Mouse (Mus musculus) embryonic facial prominence, embryonic 15.5 days (tissue): ENCODE measurements around the gene Khk. TPM values are rescaled to one million over a fixed set of nuclear protein-coding genes. Genes with fewer than 3 reads are reported as not detected.
"Not testable (repeated sequence)": the region's sequence is repeated elsewhere in the genome, so short reads cannot be mapped to it uniquely, and the experiment has no call there.

Experiments
- ATAC-seq: fragments of 200-750 bp; cut with Nextera tagmentation; 2 replicates; pipeline ENCODE4 v1.8.0; 2017; ENCODE audit warnings: low read depth, moderate TSS enrichment; ENCODE audit not compliant: insufficient number of reproducible peaks, low FRiP score, low TSS enrichment
- H3K27ac ChIP-seq: fragments of 300-500 bp; sonication (generic); replicated peaks from 2 replicates; pipeline ENCODE4 v1.5.1; 2015; ENCODE audit warnings: mild to moderate bottlenecking, inconsistent platforms
- H3K27me3 ChIP-seq: fragments of 300-500 bp; sonication (generic); 2 replicates; pipeline ENCODE4 v1.6.1; 2015; ENCODE audit warnings: inconsistent platforms
- H3K36me3 ChIP-seq: fragments of 300-500 bp; sonication (generic); 2 replicates; pipeline ENCODE4 v1.6.1; 2015; ENCODE audit warnings: mild to moderate bottlenecking, inconsistent platforms
- H3K4me1 ChIP-seq: fragments of 300-500 bp; sonication (generic); 2 replicates; pipeline ENCODE4 v1.6.1; 2015; ENCODE audit warnings: inconsistent platforms
- H3K4me2 ChIP-seq: fragments of 300-500 bp; sonication (generic); replicated peaks from 2 replicates; pipeline ENCODE4 v1.6.1; 2015; ENCODE audit warnings: mild to moderate bottlenecking, inconsistent platforms
- H3K4me3 ChIP-seq: fragments of 300-500 bp; sonication (generic); replicated peaks from 2 replicates; pipeline ENCODE4 v1.5.1; 2015; ENCODE audit warnings: mild to moderate bottlenecking, inconsistent platforms
- H3K9ac ChIP-seq: fragments of 300-500 bp; sonication (generic); 2 replicates; pipeline ENCODE4 v1.6.1; 2015; ENCODE audit warnings: inconsistent platforms
- H3K9me3 ChIP-seq: fragments of 300-500 bp; sonication (generic); replicated peaks from 2 replicates; pipeline ENCODE4 v1.6.1; 2016; ENCODE audit warnings: inconsistent platforms
- WGBS: fragments of 180-500 bp; shearing (Covaris S2); methylation state at CpG from one replicate; pipeline ENCODE4 v1.1.7; 2015; 5-methylcytosine and 5-hydroxymethylcytosine counted together
- polyA plus RNA-seq: library from polyadenylated mRNA; unstranded; fragments of >200 nt; fragmentation: Nextera tagmentation; extraction: Ambion mirVana; gene quantifications from 2 replicates; pipeline ENCODE4 v1.2.1, GENCODE M21; 2015

The Khk gene
- 23.8 and 25.6 TPM in 2 replicates for polyA plus RNA-seq

DNA sequence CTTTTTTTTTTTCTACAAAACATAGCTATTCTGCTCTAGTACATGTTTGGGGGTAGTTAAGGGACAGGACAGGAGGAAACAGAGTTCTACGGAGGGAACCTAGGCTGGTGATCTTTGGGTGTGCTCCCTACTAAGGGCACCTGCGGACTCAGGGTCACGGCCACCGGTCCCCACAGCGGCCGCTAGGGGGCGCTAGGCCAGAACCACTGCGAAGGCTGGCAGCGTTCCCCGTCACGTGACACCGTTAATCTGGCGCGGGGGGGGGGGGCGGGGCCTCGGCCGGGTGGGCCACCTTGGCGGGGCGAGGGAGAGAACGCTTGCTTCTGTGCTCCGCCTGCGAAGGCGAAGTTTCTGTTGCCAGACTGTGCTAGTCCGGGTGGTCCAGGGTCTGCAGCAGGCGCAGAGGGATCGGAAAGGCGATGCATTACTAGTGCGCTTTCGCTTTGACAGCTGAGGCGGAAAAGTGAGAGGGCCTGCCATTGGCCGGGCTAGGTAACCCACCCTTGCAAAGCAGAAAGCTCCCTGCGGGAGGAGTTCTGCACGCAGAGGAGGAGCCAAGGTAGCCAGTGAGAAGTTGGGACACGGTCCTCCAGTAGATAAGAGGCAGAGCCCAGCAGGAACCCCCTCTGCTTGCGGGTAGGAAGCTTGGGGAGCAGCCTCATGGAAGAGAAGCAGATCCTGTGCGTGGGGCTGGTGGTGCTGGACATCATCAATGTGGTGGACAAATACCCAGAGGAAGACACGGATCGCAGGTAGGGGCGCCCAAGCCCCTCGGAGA lies at the start of gene Khk:
Khk (plus strand) TSS at position 176 of the 778 bp plus-strand sequence.
- ATAC-seq: peak; percentile 82
- 2% methylated on average over 40 of the region's 40 CpGs for WGBS
- peak within 1 kb of the TSS; percentile 37 for H3K9ac ChIP-seq
- no peaks in the 10 kb centered on the region for H3K27me3 ChIP-seq
- H3K4me3 ChIP-seq: peak within 1 kb of the TSS; percentile 53
- H3K9me3 ChIP-seq: no peaks in the 10 kb centered on the region
- peaks cover 45% of the 10 kb centered on the region for H3K36me3 ChIP-seq
- peak within 1 kb of the TSS; percentile 78 for H3K4me2 ChIP-seq
- peak within 1 kb of the TSS; percentile 90 for H3K27ac ChIP-seq
- H3K4me1 ChIP-seq: peaks cover 61% of the 10 kb centered on the region

- no peak overlapping the region for H3K4me2 ChIP-seq
- no peak overlapping the region for H3K9ac ChIP-seq
- H3K4me3 ChIP-seq: no peak overlapping the region
- 94% methylated on average over 9 of the region's 9 CpGs for WGBS
- no peak overlapping the region for H3K27ac ChIP-seq
- no peaks in the 10 kb centered on the region for H3K9me3 ChIP-seq
- no peaks in the 10 kb centered on the region for H3K27me3 ChIP-seq
- H3K36me3 ChIP-seq: peaks cover 66% of the 10 kb centered on the region
- H3K4me1 ChIP-seq: peaks cover 22% of the 10 kb centered on the region
- ATAC-seq: no peak
These were observed 48.7 kb upstream of the Khk start for GRCm38 (mm10) chr5:30872574-30872973.

GRCm38 (mm10) chr5:30874365-30874764 lies 46.9 kb upstream of the Khk start:
- Histone ChIP-seq H3K27me3 (no peaks in the 10 kb centered on the region), H3K9ac (no peak overlapping the region), H3K27ac (no peak overlapping the region), H3K4me1 (peaks cover 28% of the 10 kb centered on the region), H3K4me3 (no peak overlapping the region), H3K9me3 (no peaks in the 10 kb centered on the region), H3K4me2 (no peak overlapping the region), H3K36me3 (peaks cover 72% of the 10 kb centered on the region)
- 87% methylated on average over 7 of the region's 7 CpGs for WGBS
- no peak for ATAC-seq

DNA sequence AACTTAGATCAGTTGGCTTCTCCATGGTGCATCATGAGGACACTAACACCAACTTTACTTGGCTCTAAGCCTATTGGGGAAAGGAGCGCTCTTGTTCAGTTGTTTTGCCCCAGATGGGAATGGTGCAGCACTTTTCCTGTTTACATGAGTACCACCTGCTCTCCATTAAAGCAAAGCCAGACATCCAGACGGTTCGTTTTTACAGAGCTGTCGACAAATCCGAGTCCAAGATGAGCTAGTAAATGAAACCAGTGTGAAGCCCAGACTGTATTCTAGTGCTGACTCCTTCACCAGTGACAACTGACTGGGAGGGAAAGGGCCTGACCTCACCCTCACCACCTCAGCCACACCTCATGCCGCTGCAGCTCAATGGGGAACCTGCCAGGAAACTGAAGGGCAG lies 42.6 kb upstream of the Khk start:
- no peak for ATAC-seq
- no peak overlapping the region for H3K4me2 ChIP-seq
- H3K36me3 ChIP-seq: peaks cover 45% of the 10 kb centered on the region
- no peaks in the 10 kb centered on the region for H3K27me3 ChIP-seq
- H3K9me3 ChIP-seq: no peaks in the 10 kb centered on the region
- peaks cover 11% of the 10 kb centered on the region for H3K4me1 ChIP-seq
- no peak overlapping the region for H3K9ac ChIP-seq
- peak overlapping the region; percentile 44; the same call in 1 of the 2 replicates for H3K27ac ChIP-seq
- WGBS: 12% methylated on average over 6 of the region's 6 CpGs
- H3K4me3 ChIP-seq: no peak overlapping the region

- WGBS: 62% methylated on average over 5 of the region's 5 CpGs
- Histone ChIP-seq H3K4me2 (no peak overlapping the region), H3K27me3 (no peaks in the 10 kb centered on the region), H3K4me3 (no peak overlapping the region), H3K9ac (no peak overlapping the region), H3K9me3 (no peaks in the 10 kb centered on the region), H3K36me3 (peaks cover 37% of the 10 kb centered on the region), H3K4me1 (peaks cover 11% of the 10 kb centered on the region), H3K27ac (0 out of 2 replicates have a peak overlapping the region, but pooled peaks have one; percentile 44)
- ATAC-seq: no peak
These were observed 41.8 kb upstream of the Khk start for GRCm38 (mm10) chr5:30879347-30879943.

- not testable (repeated sequence) for H3K4me3 ChIP-seq, H3K27ac ChIP-seq, H3K27me3 ChIP-seq, H3K9ac ChIP-seq, ATAC-seq, H3K4me2 ChIP-seq, H3K9me3 ChIP-seq
- WGBS: 76% methylated on average over 4 of the region's 4 CpGs
- H3K4me1 ChIP-seq: peaks cover 15% of the 10 kb centered on the region
- H3K36me3 ChIP-seq: peaks cover 13% of the 10 kb centered on the region
These were observed 39.4 kb upstream of the Khk start for GRCm38 (mm10) chr5:30881839-30882238.

DNA sequence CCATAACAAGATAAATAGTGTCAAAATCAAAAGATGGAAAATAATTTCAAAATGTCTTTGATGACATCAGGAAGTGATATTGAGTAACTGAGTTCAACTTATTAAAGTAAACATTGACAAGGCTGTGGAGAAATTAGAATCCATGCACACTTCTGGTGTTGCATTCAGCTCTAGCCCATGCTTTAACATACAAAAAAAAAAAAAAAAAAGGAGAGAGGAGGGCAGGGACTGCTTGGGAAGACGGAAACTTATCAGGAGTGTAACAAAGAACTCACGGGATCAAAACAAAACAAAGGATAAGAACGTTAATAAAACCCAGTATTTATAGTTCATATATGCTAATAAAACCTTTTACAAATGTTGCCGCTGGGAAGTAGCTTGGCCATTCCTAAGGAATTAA lies 35.0 kb upstream of the Khk start:
- no peaks in the 10 kb centered on the region for H3K9me3 ChIP-seq
- no peaks in the 10 kb centered on the region for H3K27me3 ChIP-seq
- H3K4me3 ChIP-seq: peak overlapping the region; percentile 83; the same call in 1 of the 2 replicates
- H3K27ac ChIP-seq: peak overlapping the region; percentile 98; the same call in 1 of the 2 replicates
- no peak for ATAC-seq
- H3K4me1 ChIP-seq: peaks cover 21% of the 10 kb centered on the region
- H3K4me2 ChIP-seq: peak overlapping the region; percentile 69; the same call in 1 of the 2 replicates
- H3K36me3 ChIP-seq: peaks cover 6% of the 10 kb centered on the region; the same call in 1 of the 2 replicates
- WGBS: 46% methylated on average over 4 of the region's 4 CpGs
- H3K9ac ChIP-seq: no peak overlapping the region

DNA sequence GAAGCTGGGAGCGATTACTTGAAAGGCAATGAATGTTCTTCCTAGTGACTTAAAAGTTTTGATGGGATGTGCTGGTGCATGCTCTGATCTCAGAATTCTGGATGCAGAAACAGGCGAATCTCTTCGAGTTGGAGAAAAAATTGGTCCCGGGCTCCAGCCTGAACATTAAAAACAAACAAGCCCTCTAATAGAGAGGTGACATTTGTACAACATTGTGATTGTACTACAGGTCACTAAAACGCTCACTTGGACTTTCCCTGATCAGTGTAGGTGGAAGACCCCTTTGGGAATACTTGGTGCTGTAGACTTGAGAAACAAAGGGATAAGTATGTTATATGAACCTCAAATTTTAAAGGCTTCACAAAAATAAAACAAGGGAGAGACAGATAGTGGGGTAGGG lies 34.5 kb upstream of the Khk start:
- H3K9ac ChIP-seq: peak overlapping the region; percentile 43
- ATAC-seq: no peak
- peak overlapping the region; percentile 69 for H3K4me2 ChIP-seq
- H3K4me3 ChIP-seq: peak overlapping the region; percentile 83
- H3K36me3 ChIP-seq: peaks cover 11% of the 10 kb centered on the region
- peak overlapping the region; percentile 98 for H3K27ac ChIP-seq
- H3K27me3 ChIP-seq: no peaks in the 10 kb centered on the region
- no peaks in the 10 kb centered on the region for H3K9me3 ChIP-seq
- WGBS: 32% methylated on average over 5 of the region's 5 CpGs
- H3K4me1 ChIP-seq: peaks cover 21% of the 10 kb centered on the region

DNA sequence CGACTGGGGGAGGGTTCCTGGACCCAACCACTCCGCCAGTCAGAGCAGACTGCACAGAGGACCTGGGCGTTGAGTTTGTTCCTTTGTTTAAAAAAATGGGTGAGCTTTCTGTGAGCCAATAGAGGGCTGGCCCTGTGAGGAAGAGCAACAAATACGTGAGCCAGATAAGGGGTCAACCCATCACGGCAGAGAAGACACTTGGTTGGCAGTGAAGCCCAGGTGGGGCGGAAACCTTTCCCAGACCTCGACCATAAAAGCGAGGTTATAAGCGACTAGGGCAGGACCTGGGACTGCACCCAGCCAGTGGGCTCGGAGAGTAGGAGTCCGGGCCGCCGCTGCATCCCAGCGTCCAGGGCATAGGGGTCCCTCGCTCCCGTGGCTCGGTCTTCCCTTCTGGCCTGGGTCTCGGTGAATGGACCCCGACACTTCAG lies 33.9 kb upstream of the Khk start:
- peak overlapping the region; percentile 98 for H3K27ac ChIP-seq
- ATAC-seq: peak; percentile 24
- WGBS: under 1% methylated on average over 19 of the region's 19 CpGs
- peak overlapping the region; percentile 83 for H3K4me3 ChIP-seq
- peak overlapping the region; percentile 69 for H3K4me2 ChIP-seq
- H3K9me3 ChIP-seq: no peaks in the 10 kb centered on the region
- H3K4me1 ChIP-seq: peaks cover 21% of the 10 kb centered on the region
- H3K27me3 ChIP-seq: no peaks in the 10 kb centered on the region
- peak overlapping the region; percentile 43 for H3K9ac ChIP-seq
- H3K36me3 ChIP-seq: peaks cover 17% of the 10 kb centered on the region

GRCm38 (mm10) chr5:30887858-30888336 lies 33.3 kb upstream of the Khk start:
- Histone ChIP-seq H3K9me3 (no peaks in the 10 kb centered on the region), H3K9ac (peak overlapping the region; percentile 43), H3K4me2 (peak overlapping the region; percentile 69), H3K27ac (peak overlapping the region; percentile 98), H3K27me3 (no peaks in the 10 kb centered on the region), H3K36me3 (peaks cover 23% of the 10 kb centered on the region), H3K4me3 (peak overlapping the region; percentile 83), H3K4me1 (peaks cover 21% of the 10 kb centered on the region)
- ATAC-seq: peak; percentile 87
- WGBS: under 1% methylated on average over 28 of the region's 28 CpGs

GRCm38 (mm10) chr5:30888337-30889087 lies 32.7 kb upstream of the Khk start, which contains the start of gene Agbl5:
Gene Agbl5 (plus strand): TSS chr5:30888694.
- Histone ChIP-seq H3K9me3 (no peaks in the 10 kb centered on the region), H3K4me1 (peaks cover 21% of the 10 kb centered on the region), H3K4me3 (peak within 1 kb of the TSS; percentile 83), H3K36me3 (peaks cover 29% of the 10 kb centered on the region), H3K9ac (peak within 1 kb of the TSS; percentile 92), H3K27ac (peak within 1 kb of the TSS; percentile 98), H3K4me2 (peak within 1 kb of the TSS; percentile 69), H3K27me3 (no peaks in the 10 kb centered on the region)
- peak; percentile 92 for ATAC-seq
- under 1% methylated on average over 42 of the region's 42 CpGs for WGBS
